Mouse (Mus musculus): ENCODE results near the gene Ttpal. TPM values are rescaled to one million over a fixed set of nuclear protein-coding genes. Genes with fewer than 3 reads are reported as not detected.
"Not testable (repeated sequence)": the region's sequence is repeated elsewhere in the genome, so short reads cannot be mapped to it uniquely, and the experiment has no call there.

Ttpal gene
- polyA plus RNA-seq, 1 experiment from 2014 or later = 35.7 TPM

- H3K4me2 ChIP-seq (replicated peaks; ENCODE audit: low read depth, low read length); H3K27me3 ChIP-seq (ENCODE audit: insufficient read depth, low read length); H3K36me3 ChIP-seq (ENCODE audit: insufficient read depth, low read length); H3K9ac ChIP-seq (replicated peaks; ENCODE audit: low read length); ATAC-seq (ENCODE audit: low FRiP score, low TSS enrichment); H3K9me3 ChIP-seq (ENCODE audit: low read length); H3K27ac ChIP-seq (ENCODE audit: low read length); H3K4me3 ChIP-seq (ENCODE audit: low read length): not testable (repeated sequence)
- 97% methylated on average over 6 of the region's 12 CpGs for WGBS
- H3K4me1 ChIP-seq (ENCODE audit: insufficient read depth, low read length) = peaks cover 13% of the 10 kb centered on the region
Observed at GRCm38 (mm10) chr2:163655699-163656098, 53.6 kb downstream of the Ttpal start.

DNA sequence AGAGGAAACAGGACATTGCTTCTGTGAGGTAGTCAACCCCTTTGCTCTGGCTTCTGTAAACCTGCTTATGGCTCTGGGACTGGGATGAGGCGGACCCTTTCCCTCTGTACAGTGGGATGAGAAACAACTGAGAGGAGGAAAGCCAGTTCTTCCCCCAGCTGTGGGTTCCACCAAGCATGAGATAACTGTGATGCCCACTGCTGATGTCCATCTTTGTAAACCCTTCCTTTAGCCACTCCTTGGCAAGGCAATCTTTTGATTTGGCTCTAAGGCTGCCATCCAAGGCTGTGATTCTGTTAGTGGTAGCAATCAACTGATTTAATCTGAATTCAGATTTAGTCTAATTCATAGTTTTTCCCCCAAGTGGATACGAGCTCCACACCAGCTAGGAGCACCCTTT, 55.4 kb downstream of the Ttpal start:
- Histone ChIP-seq H3K4me1 (ENCODE audit: insufficient read depth, low read length) (peaks cover 31% of the 10 kb centered on the region), H3K9me3 (ENCODE audit: low read length) (no peaks in the 10 kb centered on the region), H3K4me2 (replicated peaks; ENCODE audit: low read depth, low read length) (no peak overlapping the region), H3K4me3 (ENCODE audit: low read length) (no peak overlapping the region), H3K9ac (replicated peaks; ENCODE audit: low read length) (no peak overlapping the region), H3K36me3 (ENCODE audit: insufficient read depth, low read length) (no peaks in the 10 kb centered on the region), H3K27ac (ENCODE audit: low read length) (no peak overlapping the region), H3K27me3 (ENCODE audit: insufficient read depth, low read length) (no peaks in the 10 kb centered on the region)
- 82% methylated on average over 2 of the region's 2 CpGs for WGBS
- no peak for ATAC-seq (ENCODE audit: low FRiP score, low TSS enrichment)

DNA sequence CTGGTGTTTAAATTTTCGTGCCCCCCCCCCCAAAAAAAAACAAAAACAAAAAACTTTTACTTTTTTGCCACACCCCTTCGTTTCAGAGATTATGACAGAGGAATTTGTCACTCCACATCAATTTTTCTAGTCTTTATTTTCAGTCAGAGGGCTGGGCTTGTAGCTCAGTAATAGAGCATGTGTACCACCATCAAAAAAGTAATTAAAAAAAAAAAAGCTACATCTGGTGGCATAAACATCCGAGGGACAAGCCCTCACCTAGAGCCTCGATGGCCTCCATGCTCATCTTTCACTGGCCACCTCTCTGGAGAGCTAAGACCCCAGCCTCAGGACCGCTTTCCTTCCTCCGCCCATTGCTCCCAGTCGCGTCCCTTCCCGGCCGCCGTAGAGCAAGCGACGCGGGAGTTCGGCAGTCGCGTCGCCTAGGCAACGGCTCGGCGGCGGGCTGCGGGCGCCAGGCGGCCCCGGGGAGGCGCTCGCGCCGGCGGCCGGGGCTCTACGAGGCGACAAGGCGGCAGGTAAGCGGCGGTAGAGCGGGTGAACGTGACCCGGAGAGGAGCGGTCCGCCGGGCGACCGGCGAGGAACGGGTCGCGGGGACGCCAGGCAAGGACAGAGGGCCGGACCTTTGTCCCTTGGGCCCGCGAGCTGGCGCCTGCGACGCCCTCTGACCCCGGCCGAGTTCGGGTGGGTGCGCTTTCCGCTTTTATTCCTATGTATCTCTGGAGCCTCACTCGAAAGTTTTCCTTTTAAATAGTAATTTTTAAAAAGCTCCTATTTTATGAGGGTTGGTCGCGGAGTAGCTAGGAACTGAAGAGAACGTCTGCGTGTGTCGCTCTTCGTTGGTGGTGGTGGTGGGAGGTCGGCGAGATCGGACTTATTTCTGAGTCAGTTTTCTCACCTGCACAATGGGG, 56.1 kb downstream of the Ttpal start, which contains the start of gene Pkig:
Gene Pkig (plus strand): TSS at position 412 of the 912 bp plus-strand sequence.
- peak within 1 kb of the TSS; percentile 87 for H3K27ac ChIP-seq (ENCODE audit: low read length)
- H3K36me3 ChIP-seq (ENCODE audit: insufficient read depth, low read length) = no peaks in the 10 kb centered on the region
- under 1% methylated on average over 71 of the region's 71 CpGs for WGBS
- H3K9me3 ChIP-seq (ENCODE audit: low read length) = no peaks in the 10 kb centered on the region
- H3K4me1 ChIP-seq (ENCODE audit: insufficient read depth, low read length) = peaks cover 31% of the 10 kb centered on the region
- H3K4me2 ChIP-seq (replicated peaks; ENCODE audit: low read depth, low read length) = peak within 1 kb of the TSS; percentile 72
- peak within 1 kb of the TSS; percentile 72 for H3K4me3 ChIP-seq (ENCODE audit: low read length)
- ATAC-seq (ENCODE audit: low FRiP score, low TSS enrichment) = peak; percentile 75
- H3K9ac ChIP-seq (replicated peaks; ENCODE audit: low read length) = peak within 1 kb of the TSS; percentile 86
- no peaks in the 10 kb centered on the region for H3K27me3 ChIP-seq (ENCODE audit: insufficient read depth, low read length)

DNA sequence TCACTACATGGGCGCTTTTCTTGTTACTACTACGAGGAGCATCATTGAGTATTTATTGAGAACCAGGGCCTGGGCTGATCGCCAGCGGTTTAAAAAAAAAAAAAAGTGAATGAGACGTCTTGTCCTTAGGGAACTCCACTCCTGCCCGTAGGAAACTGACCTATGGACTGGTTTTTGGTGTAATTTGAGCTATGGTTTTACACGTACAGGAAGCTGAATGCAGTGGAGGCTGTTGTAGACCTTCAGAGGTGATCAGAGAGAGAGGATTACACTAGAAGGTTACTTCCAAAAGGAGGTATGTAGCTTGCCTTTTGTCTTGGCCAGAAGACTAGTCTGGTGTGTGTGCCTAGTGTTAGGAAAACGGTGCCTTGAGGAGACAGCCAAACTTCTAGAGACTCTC, 56.8 kb downstream of the Ttpal start:
- peak overlapping the region; percentile 72 for H3K4me3 ChIP-seq (ENCODE audit: low read length)
- H3K4me1 ChIP-seq (ENCODE audit: insufficient read depth, low read length) = peaks cover 31% of the 10 kb centered on the region
- peak overlapping the region; percentile 72 for H3K4me2 ChIP-seq (replicated peaks; ENCODE audit: low read depth, low read length)
- 1% methylated on average over 8 of the region's 8 CpGs for WGBS
- peak overlapping the region; percentile 87 for H3K27ac ChIP-seq (ENCODE audit: low read length)
- no peaks in the 10 kb centered on the region for H3K27me3 ChIP-seq (ENCODE audit: insufficient read depth, low read length)
- ATAC-seq (ENCODE audit: low FRiP score, low TSS enrichment) = 0 out of 2 replicates have a peak, but pooled peaks have one; percentile 5
- H3K36me3 ChIP-seq (ENCODE audit: insufficient read depth, low read length) = no peaks in the 10 kb centered on the region
- peak overlapping the region; percentile 86 for H3K9ac ChIP-seq (replicated peaks; ENCODE audit: low read length)
- no peaks in the 10 kb centered on the region for H3K9me3 ChIP-seq (ENCODE audit: low read length)

DNA sequence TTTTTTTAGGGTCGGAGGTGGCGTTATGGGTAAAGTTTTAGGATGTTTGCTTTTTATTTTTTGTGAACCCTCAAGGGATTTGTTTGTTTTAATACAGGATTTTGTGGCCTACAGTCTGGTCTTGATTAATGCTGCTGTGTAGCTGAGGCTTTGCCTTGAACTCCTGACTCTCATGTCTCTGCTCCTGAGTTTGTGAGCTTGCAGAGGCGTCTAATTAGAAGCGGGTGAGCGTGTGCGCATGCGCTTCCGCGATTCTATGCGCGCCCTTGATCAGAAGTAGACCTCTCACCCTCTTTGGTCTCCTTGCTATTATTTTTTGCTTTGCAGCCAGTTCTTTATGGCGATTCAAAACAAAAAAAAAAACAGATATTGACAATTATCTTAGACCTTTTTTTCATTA, 57.3 kb downstream of the Ttpal start:
- ATAC-seq (ENCODE audit: low FRiP score, low TSS enrichment) = no peak
- peak overlapping the region; percentile 86 for H3K9ac ChIP-seq (replicated peaks; ENCODE audit: low read length)

DNA sequence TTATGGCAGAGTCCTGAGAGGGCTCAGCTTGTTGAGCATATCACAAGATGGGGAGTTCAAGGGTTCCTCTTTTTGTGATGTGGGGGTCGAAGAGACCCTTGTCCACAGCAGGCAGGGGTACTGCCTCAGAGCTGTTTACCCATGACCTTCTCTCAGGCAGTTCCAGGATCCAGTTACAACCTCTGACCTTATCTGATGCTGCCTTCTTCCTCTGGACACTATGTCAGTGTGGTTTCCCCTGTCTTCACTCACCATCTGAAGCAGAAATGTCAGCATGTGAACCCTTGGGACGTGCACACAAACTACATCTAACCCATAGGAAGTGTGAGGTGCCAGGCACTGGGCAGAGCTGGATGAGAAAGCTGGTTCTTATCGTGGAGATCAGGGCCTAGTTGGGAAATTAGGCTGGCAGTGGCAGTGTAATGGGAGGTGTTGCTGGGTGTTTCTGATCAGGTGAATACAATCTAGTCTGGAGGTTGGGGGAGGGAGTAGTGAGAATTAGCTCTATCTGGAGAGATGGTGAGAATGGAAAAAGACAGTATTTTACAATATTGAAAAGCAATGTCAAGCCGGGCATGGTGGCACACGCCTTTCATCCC, 58.1 kb downstream of the Ttpal start:
- Histone ChIP-seq H3K27me3 (ENCODE audit: insufficient read depth, low read length) (no peaks in the 10 kb centered on the region), H3K4me3 (ENCODE audit: low read length) (no peak overlapping the region), H3K4me2 (replicated peaks; ENCODE audit: low read depth, low read length) (no peak overlapping the region)

More for the DNA sequence above, 57.3 kb downstream of the Ttpal start:
- no peak overlapping the region; the same call in 1 of the 2 replicates for H3K27ac ChIP-seq (ENCODE audit: low read length)
- no peaks in the 10 kb centered on the region for H3K36me3 ChIP-seq (ENCODE audit: insufficient read depth, low read length)
- peak overlapping the region; percentile 72 for H3K4me3 ChIP-seq (ENCODE audit: low read length)
- 75% methylated on average over 12 of the region's 12 CpGs for WGBS
- no peaks in the 10 kb centered on the region for H3K27me3 ChIP-seq (ENCODE audit: insufficient read depth, low read length)
- H3K4me1 ChIP-seq (ENCODE audit: insufficient read depth, low read length) = peaks cover 31% of the 10 kb centered on the region
- H3K4me2 ChIP-seq (replicated peaks; ENCODE audit: low read depth, low read length) = peak overlapping the region; percentile 72
- no peaks in the 10 kb centered on the region for H3K9me3 ChIP-seq (ENCODE audit: low read length)

DNA sequence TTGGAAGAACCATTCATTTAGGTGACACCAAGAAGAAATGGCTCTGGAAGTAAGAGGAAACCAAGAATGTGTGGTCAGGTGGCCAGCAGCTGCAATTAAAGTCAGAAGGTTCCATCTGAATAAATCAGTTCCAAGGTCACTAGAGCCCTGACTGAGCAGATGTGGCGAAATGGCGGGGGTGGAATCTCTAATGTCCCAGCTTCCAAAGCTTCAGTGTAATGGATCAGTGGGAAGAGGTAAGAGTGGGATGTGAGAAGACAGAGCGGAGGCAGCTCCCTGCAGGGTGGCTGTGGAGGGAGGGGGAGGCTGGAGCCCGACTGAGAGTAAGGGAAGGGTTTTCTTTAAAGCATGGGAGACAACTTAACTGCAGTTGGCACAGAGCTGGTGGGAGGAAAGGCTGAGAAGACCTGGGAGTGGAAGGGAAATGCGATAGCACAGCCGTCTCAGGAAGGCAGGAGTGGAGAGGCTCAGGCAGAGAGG, 59.3 kb downstream of the Ttpal start:
- ATAC-seq (ENCODE audit: low FRiP score, low TSS enrichment) = peak; percentile 82
- Histone ChIP-seq H3K9ac (replicated peaks; ENCODE audit: low read length) (no peak overlapping the region; the same call in 1 of the 2 replicates), H3K4me3 (ENCODE audit: low read length) (no peak overlapping the region), H3K27ac (ENCODE audit: low read length) (peak overlapping the region; percentile 74), H3K27me3 (ENCODE audit: insufficient read depth, low read length) (no peaks in the 10 kb centered on the region), H3K9me3 (ENCODE audit: low read length) (no peaks in the 10 kb centered on the region), H3K36me3 (ENCODE audit: insufficient read depth, low read length) (no peaks in the 10 kb centered on the region), H3K4me2 (replicated peaks; ENCODE audit: low read depth, low read length) (no peak overlapping the region), H3K4me1 (ENCODE audit: insufficient read depth, low read length) (peaks cover 31% of the 10 kb centered on the region)
- 31% methylated on average over 6 of the region's 6 CpGs for WGBS

More for the DNA sequence above, 58.1 kb downstream of the Ttpal start:
- peak overlapping the region; percentile 7; the same call in 1 of the 2 replicates for H3K9ac ChIP-seq (replicated peaks; ENCODE audit: low read length)
- 55% methylated on average over 5 of the region's 5 CpGs for WGBS
- ATAC-seq (ENCODE audit: low FRiP score, low TSS enrichment) = no peak
- peaks cover 31% of the 10 kb centered on the region for H3K4me1 ChIP-seq (ENCODE audit: insufficient read depth, low read length)
- peak overlapping the region; percentile 74; the same call in 1 of the 2 replicates for H3K27ac ChIP-seq (ENCODE audit: low read length)
- H3K36me3 ChIP-seq (ENCODE audit: insufficient read depth, low read length) = no peaks in the 10 kb centered on the region
- H3K9me3 ChIP-seq (ENCODE audit: low read length) = no peaks in the 10 kb centered on the region

- Histone ChIP-seq H3K9me3 (ENCODE audit: low read length) (no peaks in the 10 kb centered on the region), H3K4me3 (ENCODE audit: low read length) (no peak overlapping the region), H3K27ac (ENCODE audit: low read length) (peak overlapping the region; percentile 74; the same call in 1 of the 2 replicates), H3K36me3 (ENCODE audit: insufficient read depth, low read length) (no peaks in the 10 kb centered on the region), H3K9ac (replicated peaks; ENCODE audit: low read length) (no peak overlapping the region), H3K4me2 (replicated peaks; ENCODE audit: low read depth, low read length) (0 out of 2 replicates have a peak overlapping the region, but pooled peaks have one; percentile 10), H3K4me1 (ENCODE audit: insufficient read depth, low read length) (peaks cover 31% of the 10 kb centered on the region), H3K27me3 (ENCODE audit: insufficient read depth, low read length) (no peaks in the 10 kb centered on the region)
- no peak for ATAC-seq (ENCODE audit: low FRiP score, low TSS enrichment)
- WGBS = 93% methylated on average over 5 of the region's 5 CpGs
Observed at GRCm38 (mm10) chr2:163662076-163662475, 60.0 kb downstream of the Ttpal start.

DNA sequence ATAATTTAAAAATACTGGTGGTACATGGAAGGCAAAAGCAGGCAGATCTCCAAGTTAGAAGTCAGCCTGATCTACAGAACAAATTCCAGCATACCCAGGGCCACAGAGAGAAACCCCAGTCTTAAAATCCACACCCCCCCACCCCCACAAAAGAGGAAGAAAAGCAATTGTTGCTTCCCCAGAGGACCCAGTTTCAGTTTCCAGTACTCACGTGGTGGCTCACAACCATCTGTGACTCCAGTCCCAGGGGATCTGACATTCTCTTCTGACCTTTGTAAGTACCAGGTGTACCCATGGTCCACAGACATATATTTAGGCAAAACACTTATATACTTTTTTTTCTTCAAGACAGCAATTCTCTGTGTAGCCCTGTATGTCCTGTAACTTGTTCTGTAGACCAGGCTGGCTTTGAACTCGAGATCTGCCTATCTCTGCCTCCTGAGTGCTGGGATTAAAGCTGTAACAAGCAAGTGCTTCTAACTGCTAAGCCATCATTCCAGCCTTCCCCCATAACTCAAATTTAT, 60.6 kb downstream of the Ttpal start:
- WGBS = 62% methylated on average over 2 of the region's 2 CpGs
- H3K4me2 ChIP-seq (replicated peaks; ENCODE audit: low read depth, low read length) = no peak overlapping the region
- H3K9ac ChIP-seq (replicated peaks; ENCODE audit: low read length) = no peak overlapping the region
- no peak overlapping the region for H3K4me3 ChIP-seq (ENCODE audit: low read length)
- H3K4me1 ChIP-seq (ENCODE audit: insufficient read depth, low read length) = peaks cover 31% of the 10 kb centered on the region
- no peak overlapping the region for H3K27ac ChIP-seq (ENCODE audit: low read length)
- no peaks in the 10 kb centered on the region for H3K27me3 ChIP-seq (ENCODE audit: insufficient read depth, low read length)
- no peak for ATAC-seq (ENCODE audit: low FRiP score, low TSS enrichment)
- no peaks in the 10 kb centered on the region for H3K36me3 ChIP-seq (ENCODE audit: insufficient read depth, low read length)
- H3K9me3 ChIP-seq (ENCODE audit: low read length) = no peaks in the 10 kb centered on the region

All from kidney, embryonic 16.5 days (tissue).